Mouse (Mus musculus) layer of hippocampus, adult 9-10 months (tissue): ENCODE results near the gene Gadd45a.

Experiments
- DNase-seq: peaks from one replicate; pipeline ENCODE4 v3.0.0; 2022; ENCODE audit warnings: low spot score

Gadd45a gene

GRCm38 (mm10) chr6:67018365-67018764 lies 18.9 kb downstream of the Gadd45a start:
- no peak for DNase-seq

- DNase-seq = no peak
Measured at GRCm38 (mm10) chr6:67016520-67017111, 20.6 kb downstream of the Gadd45a start.

- no peak for DNase-seq
Measured at GRCm38 (mm10) chr6:67015739-67016519, 21.3 kb downstream of the Gadd45a start.

DNA sequence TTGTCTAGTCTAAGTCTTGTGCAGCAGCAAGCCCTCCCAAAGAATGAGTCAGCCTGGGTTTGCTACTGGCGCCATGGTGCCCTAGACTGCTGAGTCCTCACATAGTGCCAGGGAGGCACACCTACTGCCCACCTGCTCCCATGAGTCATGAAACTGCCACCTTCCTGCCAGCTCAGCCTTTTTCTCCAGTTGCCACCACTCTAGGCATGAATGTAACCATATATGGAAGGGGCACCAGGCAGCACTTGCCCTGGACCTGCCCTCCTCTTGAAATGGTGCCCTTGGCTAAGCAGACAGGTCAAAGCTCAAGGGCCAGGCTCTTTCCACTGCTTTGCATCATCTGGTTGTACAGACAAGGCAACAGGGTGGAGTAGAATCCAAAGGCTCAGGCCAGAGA lies 22.6 kb downstream of the Gadd45a start:
- no peak for DNase-seq

DNA sequence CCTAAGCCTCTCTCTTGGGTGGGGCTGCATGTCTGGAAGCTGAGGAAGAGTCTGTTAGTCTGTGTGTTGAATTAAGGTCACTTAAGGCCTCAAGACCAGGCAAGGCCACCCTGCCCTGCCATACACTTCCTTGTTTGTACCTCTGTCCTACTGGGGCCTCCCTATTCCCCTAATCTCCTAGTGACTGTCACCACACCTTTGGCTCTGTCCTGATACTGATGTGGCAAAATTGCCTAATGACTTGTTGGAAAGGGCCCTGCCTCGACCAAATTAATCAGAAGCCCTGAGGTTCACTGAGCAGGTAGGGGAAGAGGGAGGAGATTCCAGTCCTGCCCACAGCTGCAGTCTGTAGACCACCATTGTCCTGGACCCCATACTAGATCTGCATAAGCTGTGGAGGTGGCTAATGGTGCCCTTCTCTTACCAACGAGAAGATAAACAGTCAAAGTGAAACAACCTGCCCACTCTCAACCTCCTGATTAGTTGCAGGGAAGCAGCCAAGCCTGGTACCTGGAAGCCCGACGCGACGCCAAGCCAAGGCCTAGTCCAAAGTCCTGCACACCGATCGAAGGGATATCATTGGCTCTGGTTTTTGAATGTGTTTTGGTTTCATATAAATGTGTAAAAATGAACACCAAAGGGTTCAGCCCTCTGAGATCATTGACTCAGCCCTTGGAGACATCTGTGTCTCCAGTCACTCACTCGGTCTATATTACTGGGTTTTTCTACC lies 23.1 kb downstream of the Gadd45a start:
- DNase-seq = no peak

GRCm38 (mm10) chr6:67013293-67013948 lies 23.8 kb downstream of the Gadd45a start:
- no peak for DNase-seq

- no peak for DNase-seq
Measured at GRCm38 (mm10) chr6:67011217-67011518, 26.1 kb downstream of the Gadd45a start.

DNA sequence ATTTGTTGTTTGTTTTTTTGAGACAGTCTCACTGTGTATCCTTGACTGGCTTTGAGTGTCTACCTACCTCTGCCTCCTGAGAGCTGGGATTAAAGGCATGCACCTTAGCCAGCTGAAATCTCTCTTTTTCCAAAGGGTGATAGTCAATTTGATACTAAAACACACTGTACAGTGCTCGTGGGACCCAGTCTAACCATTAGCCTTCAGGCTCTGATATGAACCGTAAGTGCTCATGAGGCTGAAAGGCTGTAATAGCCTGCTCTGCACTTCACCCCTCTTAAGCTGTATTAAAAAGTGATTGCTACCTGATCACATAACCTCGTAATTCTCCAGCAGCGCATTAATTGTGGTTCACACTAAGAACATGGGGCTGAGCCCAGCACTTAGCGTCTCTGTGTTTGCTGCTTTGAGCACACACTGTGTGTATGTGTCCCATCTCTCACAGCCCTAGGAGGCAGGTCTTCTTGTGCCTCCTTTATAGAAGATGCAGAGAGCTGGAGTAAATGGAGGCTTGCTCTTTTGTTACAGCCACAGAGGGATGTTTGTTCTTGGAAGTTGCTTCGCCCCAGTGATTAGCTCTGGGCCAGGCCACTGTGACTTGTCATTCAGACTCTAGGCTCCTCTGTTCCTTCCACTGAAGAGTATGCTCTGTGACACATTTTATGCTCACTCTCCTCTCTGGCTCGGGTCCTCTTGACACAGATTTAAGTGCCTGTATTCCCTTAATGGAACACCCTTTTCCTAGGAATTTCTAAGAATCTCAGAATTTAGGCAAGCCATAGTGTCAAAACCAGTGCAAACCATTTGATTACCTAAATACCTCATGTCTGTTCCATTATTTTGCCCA lies 26.7 kb downstream of the Gadd45a start:
- DNase-seq = no peak

- no peak for DNase-seq
Measured at GRCm38 (mm10) chr6:67009888-67010287, 27.4 kb downstream of the Gadd45a start.

- DNase-seq = no peak
Measured at GRCm38 (mm10) chr6:66999800-67000199, 37.5 kb downstream of the Gadd45a start.

DNA sequence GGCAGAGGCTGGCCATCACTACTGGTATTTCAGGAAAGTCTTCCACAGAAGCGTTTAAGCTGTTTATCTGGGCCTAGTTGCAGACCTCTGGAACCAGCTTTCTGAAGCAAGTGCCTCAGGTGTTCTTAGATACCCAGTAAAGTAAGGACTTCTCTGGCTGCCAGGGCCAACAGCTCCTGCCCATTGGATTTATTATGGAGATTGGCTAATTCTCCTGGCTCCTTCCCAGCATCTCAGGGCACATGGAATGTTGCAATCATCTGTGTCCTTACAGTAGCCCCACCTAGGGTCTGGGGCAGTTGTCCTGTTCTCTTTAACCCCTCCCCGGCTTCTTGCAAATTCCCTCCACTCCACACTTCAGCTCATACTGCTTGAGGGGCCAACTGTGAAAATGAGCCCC lies 38.6 kb downstream of the Gadd45a start:
- DNase-seq = no peak

GRCm38 (mm10) chr6:66996257-66996656 lies 41.0 kb downstream of the Gadd45a start:
- DNase-seq = no peak

- DNase-seq = no peak
Measured at GRCm38 (mm10) chr6:66995825-66996224, 41.4 kb downstream of the Gadd45a start.

DNA sequence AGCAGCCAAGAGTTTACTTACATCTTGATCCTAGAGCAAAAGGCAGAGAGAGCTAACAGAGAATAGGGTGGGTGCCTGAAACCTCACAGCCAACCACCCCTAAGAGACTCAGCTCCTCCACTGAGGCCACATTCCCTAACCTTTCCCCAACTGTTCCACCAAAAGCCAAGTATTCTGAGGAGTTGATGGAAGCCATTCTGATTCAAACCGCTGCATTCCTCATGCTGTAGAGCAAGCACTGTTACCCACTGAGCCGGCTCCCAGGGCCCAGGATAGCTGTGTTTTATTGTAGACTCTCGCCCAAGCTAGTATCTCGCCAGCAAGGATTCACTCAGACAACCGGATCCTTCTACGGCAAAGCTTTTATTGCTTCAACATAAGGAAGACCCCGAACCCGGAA lies 42.3 kb downstream of the Gadd45a start:
- DNase-seq = no peak

DNA sequence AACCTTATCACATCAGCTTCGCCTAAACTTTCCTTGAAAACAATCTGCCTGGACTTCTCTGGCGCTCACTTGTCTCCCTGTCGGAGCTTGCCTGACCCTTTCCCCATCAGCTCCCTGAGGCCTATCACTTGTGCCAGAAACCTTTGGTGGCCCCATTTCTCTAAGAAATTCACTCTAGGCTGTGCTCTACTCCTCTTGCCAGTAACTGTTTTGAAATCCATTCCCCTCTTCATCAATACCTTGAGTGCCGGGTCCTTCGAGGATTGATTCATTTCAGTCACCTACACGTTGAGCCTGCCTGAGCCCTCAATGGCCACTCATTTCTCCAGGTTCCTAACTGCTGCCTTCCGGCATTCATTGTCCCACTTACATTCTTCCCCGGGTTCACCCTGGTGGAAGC lies 44.5 kb downstream of the Gadd45a start:
- DNase-seq = no peak

DNA sequence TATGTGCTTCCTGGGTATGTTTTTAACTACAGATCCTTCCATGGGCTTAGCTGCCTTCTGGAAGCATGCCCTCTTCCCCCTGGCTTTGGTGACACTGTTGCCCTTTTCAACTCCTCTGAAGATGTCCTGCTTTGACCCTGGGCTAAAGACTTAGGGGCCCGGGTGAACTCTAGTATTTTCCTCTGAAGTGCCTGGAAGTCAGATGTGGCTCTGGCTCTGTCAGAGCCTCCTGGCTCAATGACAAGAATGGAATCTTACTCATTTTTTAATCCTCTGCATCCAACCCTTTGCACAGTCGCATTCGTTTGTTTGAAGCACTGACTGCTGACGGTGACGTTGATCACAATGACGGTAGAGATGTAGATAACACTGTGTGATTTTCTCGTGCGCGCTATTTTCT lies 45.0 kb downstream of the Gadd45a start:
- no peak for DNase-seq

DNA sequence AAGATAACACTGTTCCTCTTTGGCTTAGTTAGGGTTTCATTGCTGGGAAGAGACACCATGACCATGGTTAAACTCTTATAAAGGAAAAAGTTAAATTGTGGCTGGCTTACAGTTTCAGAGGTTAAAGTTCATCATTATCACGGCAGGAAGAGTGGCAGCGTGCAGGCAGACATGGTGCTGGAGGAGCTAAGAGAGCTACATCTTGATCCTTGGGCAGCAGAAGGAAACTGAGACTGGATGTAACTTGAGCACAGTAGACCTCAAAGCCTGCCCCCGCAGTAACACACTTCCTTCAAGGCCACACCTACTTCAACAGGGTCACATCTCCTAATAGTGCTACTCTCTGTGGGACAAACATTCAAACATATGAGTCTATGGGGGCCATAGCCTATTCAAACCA lies 47.7 kb downstream of the Gadd45a start:
- DNase-seq = no peak

GRCm38 (mm10) chr6:66989037-66989436 lies 48.2 kb downstream of the Gadd45a start:
- no peak for DNase-seq

GRCm38 (mm10) chr6:66988363-66988762 lies 48.9 kb downstream of the Gadd45a start:
- no peak for DNase-seq

DNA sequence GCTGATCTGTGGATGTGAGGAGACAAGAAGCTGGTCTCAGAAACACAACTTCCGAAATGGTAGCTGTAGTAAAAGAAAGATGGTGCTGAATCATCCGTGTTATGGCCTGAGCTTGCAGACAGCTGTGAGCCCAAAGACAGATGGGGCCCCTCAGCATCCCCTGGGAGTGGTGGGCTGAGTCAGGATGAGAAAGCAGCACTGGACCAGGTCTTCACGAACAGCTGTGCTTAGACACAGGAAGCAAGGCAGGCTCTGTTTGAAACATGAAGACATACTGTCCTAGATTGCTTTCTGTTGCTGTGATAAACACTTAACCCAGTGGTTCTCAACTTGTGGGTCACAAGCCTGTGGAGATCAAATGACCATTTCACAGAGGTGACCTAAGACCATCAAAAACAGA lies 49.6 kb downstream of the Gadd45a start:
- no peak for DNase-seq

- no peak for DNase-seq
Measured at GRCm38 (mm10) chr6:66986063-66986462, 51.2 kb downstream of the Gadd45a start.

DNA sequence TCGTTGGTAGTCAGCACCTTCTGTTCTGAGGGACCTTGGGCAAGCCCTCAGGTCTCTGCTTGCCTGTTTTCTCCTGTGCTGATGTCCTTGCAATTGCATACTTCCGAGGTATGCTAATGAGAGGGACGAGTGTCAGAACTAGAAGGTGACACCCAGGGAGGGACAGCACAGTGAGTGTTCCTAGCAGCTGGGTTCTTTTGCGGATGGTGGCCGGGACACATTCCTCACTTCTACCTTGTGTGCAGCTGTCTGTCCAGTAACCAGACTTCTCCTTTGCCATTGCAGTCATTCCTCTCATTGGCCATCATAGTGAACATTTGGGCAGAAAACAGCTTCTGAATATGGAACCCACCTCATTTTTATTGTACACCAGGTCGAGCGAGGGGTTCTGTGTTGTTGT lies 51.8 kb downstream of the Gadd45a start:
- DNase-seq = no peak
